Mouse (Mus musculus) erythroblast, adult 5-6 weeks (primary cell): ENCODE measurements around the gene Slc1a5. TPM values are rescaled to one million over a fixed set of nuclear protein-coding genes. Genes with fewer than 3 reads are reported as not detected.

Source experiments
- ATAC-seq: replicated peaks from 2 replicates; pipeline ENCODE4 v1.8.0; 2016; ENCODE audit warnings: moderate number of reproducible peaks, mild to moderate bottlenecking, moderate TSS enrichment, inconsistent platforms; ENCODE audit not compliant: poor library complexity, low FRiP score, severe bottlenecking
- total RNA-seq, 2 experiments: library from RNA; stranded (forward) in 1 of 2; stranded (reverse) in 1 of 2; fragments of 150-400 nt in 1 of 2; fragments of 200-764, 138-1000 nt in 1 of 2; gene quantifications; 2 replicates each; pipeline versions ENCODE4 v1.2.3 to v1.2.4; 2015 to 2017; ENCODE audit warnings: low replicate concordance in 2 of 2

The Slc1a5 gene
- 655 and 701 TPM in 2 replicates for total RNA-seq (2015; ENCODE audit: low replicate concordance)
- 713 and 810 TPM in 2 replicates for total RNA-seq (2017; ENCODE audit: low replicate concordance)

DNA sequence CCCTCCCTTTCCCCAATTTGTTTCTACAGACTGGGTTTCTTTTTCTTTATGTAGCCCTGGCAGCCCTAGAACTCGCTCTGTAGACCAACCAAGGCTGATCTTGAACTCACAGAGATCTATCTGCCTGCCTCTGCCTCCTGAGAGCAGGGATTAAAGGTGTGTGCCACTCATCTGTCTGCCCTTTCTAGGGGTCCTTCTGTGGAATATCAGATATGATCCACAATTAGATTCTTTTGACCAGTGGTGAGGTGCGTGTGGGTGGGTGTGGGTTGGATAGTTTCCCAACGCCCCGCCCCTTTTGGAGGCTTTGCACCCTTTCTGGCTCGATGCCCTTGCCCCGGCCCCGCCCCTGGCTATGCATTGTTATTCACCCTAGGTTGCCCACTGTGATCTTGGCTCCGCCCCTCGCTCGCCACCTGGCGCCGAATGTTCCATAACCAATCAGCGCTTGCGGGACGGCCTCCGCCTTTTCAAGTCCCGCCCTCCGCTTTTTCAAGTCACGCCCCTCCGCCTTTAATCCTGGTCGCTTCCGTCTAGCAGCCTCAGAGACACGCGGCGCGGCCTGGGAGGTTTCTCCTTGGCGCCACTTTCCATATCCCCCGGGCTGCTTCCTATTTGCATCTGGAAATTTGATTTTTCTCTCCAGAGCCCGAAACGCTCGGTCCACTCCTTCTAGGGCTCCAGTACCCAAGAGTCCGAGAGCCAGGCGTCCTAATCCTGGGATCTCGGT, at the start of gene Slc1a5:
Slc1a5 (plus strand) TSS at position 516 of the 730 bp plus-strand sequence.
- peak; percentile 76 for ATAC-seq

DNA sequence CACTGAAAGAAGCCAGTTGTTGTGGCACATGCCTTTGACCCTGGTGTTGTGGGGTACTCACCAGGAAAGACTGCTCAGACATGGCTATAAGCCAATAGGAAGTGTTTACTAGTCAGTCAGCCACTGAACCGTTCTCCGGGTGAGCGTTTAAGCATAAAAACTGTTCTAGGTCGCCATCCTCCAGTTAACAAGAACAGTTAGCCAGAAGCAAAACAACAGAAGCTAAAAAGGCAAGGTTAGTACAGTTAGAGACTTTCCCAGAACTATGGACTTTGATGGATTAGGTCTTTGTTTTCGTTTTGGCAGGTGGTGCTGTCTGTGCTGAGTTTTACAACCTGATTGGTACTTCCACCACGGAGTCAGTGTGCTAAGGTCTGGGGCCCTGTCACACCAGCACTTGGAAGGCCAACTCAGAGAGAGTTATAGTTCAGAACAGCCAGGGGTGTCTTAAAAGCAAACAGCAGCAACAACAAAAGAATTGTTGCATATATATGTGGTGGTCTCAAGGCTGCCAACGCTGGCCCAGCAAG, 49.2 kb upstream of the Slc1a5 start:
- no peak for ATAC-seq

DNA sequence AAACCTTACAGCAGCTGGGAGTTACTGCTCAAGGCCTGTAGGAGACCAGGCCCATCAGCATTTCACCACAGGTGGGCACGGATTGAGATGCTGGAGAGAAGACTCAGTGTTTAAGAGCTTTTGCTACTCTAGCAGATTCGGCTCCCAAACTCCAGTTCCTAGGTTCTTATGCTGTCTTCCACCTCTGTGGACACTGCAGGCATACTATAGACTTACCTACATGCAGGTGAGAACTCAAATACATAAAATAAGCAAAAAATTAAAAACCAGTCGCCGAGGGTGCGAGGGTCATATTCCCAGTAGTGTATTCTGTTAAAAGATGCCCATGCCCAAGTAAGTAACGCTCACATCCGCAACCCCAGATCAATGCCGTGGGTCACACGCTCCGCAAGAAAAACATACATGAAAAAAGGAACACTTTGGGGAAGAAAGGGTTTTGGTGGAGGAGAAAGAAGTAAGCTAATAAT, 43.5 kb upstream of the Slc1a5 start:
- 0 out of 2 replicates have a peak, but pooled peaks have one; percentile 5 for ATAC-seq

DNA sequence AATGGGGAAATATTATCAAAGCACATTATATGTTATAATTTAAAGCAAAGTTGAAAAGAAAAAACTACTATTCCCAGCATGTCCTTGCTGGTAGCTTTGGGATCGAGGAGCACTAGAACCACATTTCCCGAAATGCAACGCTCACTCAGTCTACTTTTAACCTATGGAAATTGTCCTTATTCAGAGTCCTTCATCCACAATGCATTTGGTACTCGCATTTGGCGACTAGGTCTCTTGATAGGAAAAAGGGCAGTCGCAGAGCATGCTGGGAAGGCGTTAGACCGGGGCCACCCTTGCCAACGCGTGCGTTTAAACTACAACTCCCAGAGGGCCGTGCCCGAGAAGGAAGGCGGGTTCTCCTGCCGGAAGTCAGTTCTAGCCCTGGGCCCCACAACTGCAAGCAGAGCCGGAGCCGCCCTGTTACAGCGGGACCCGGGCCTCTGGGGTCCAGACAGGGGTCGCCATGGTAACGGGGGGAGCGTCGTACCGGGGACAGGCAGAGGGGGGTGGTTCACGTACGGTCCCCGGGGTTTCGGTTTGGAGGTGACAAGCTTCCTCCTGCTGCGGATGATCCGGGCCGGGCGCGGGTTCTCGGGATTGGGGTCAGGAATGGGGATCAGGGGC, 43.0 kb upstream of the Slc1a5 start, which contains the start of gene Ap2s1:
Ap2s1 (plus strand) TSS at position 338 of the 624 bp plus-strand sequence.
- ATAC-seq = peak; percentile 98

DNA sequence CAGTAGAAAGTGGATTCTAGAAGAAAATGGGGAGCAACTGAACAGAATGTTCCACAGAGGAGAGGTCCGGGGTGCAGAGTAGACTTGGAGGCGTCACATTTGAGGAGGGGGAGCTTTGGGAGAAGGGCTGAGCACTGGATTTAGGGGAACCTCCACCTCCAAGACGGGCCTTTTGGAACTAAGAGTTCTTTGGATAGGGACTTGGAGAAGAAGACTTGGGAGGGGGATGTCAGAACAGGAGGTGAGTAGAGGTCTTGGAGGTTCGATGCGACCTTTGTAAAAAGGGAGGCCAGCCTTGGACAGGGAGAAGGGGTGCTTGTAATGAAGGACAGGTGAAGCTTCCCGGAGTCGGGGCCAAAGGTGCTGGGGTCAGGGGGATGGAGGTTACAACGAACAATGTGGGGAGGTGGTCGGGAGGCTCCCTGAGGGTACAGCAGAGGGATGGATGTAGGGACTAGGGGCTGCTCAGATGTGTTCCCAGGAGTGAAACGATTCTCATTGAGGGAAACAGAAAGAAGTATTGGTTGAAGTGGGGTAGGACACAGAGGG, 42.0 kb upstream of the Slc1a5 start:
- ATAC-seq = no peak

DNA sequence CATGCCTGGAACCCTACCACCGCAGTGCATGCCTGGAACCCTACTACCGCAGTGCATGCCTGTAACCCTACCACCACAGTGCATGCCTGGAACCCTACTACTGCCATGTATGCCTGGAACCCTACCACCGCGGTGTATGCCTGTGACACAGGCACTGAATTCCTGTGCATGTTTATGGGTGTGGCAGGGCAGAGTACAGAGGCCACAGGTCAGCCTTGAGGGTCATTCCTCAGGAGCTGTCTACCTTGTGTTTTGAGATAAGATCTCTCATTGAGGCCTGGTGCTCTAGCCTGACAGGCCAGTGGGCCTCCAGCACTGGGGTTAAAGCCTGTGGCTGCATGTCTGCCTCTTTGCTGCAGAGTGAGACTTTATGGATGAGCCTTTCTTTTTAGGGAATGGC, 35.8 kb upstream of the Slc1a5 start:
- no peak for ATAC-seq

DNA sequence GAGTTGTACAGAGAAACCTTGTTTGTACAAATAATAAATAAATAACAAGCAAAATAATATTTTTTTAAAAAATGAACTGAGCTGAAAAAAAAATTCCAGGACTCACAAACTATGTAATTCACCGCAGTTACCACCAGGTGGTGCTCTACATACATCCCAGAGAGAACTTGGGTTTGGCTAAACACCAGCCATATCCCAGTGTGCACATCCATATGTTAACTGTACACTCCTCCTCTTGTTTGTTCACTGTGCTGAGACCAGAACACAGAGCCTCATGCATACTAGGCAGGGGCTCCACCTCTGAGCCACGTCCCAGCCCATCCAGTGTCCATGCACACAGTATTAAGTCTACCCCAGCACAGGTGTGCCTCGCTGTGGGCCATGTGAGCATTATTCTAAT, 35.0 kb upstream of the Slc1a5 start:
- peak; percentile 70 for ATAC-seq

DNA sequence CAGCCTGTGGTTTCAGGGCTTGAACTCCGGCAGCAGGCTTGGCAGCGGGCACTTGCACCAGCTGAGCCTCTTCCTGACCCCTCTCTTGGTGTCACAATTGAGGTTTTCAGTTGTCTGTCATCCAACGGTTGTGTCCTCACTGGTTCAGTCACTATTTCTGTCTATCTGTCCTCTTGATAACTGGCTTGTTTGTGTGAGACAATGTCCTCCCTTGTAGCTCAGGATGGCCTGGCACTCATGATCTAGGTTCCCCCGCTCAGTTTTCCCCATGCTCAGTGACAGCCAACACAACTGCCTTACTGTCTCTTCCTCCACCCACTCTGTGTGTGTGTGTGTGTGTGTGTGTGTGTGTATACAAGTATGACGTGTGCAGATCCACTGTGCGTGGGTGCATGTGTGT, 33.5 kb upstream of the Slc1a5 start:
- no peak for ATAC-seq

DNA sequence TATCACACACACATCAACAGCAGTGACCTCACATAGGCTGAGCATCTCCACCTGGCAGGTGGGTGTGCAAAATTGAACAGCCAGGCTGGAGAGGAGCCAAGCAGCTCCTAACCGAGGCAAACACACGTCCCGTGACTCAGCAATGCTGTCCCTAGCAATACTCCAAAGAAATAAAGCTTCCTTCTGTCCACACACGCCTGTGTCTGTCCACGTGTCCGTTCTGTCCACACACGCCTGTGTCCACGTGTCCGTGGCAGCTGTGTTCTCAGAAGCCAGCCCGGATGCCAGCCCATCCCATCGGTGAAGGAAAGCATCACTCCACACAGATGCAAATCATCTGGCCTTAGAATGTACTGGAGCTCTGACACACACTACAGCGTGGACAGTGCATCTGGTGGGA, 29.1 kb upstream of the Slc1a5 start:
- ATAC-seq = no peak

DNA sequence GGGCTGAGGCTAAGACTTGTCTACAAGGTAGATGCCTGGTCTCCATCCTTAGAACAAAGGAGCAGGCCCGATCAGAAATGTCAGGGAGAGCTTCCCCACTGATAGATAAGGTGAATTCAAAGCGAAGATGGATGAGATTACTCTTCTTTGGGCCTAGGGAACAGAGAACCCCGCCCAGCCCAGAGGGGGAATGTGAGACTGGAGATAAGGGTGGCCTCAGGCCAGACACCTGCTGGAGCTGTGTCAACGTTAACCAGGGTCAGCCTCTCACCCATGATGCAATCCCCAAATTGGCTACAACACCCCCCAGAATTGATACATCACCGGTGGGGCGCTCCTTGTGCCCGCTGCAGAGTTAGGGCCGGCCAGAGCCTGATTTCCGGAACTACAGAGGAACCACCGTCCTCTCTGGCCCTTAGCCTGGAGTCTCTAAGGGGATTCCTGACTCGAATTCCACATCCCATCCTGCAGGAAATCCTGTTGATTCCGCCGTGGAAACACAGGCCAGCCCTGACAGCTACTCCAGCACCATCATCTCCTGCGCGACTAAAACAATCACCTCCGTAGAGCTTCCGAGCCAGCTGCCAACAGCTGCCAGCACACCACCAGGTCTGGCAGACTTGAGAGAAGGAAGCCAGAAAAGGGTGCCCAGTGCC, 25.6 kb upstream of the Slc1a5 start:
- ATAC-seq = no peak

DNA sequence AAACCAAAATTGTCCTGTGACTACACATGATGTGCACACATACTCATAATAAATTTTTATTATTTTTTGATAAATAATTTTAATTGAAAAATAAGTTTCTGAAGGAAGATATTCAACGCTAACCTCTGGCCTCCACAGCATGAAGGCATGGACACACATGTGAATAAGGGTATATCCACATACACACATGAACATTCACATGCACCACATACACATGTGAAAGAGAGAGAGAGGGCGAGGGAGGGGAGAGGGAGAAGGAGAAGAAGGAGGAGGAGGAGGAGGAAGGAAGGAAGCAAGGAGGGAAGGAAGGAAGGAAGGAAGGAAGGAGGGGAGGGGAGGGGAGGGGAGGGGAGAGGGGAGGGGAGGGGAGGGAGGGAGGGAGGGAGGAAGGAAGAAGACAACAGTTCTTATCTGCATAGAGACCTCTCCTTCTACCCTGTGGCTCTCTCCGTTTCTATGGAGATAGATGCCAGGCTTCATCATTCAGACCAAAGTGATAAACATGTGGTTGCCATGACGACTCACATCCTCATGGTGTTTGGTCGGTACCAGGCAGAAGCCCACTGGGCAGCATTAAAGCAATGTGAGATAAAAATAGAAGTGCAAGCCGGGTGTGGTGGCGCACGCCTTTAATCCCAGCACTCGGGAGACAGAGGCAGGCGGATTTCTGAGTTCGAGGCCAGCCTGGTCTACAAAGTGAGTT, 22.1 kb upstream of the Slc1a5 start:
- no peak for ATAC-seq

DNA sequence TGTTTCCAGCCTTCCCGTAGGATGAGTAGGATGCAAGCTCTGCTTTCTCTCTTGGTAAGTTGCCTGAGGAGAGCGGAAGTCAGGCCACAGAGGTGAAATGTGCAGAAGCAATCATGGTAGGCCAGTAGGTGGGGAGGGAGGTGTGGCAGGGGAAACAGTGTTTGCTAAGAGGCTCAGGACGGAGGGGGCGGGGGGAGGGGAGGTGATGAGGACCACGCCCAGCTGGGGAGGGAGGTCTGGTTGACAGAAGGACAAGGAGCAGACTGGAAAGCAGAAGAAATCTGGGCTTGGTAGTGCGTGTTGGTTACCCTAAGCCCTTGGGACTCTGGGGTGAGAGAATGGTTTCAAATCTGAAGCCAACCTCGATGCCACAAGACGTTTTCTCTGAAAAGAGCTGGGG, 20.8 kb upstream of the Slc1a5 start:
- ATAC-seq = no peak

DNA sequence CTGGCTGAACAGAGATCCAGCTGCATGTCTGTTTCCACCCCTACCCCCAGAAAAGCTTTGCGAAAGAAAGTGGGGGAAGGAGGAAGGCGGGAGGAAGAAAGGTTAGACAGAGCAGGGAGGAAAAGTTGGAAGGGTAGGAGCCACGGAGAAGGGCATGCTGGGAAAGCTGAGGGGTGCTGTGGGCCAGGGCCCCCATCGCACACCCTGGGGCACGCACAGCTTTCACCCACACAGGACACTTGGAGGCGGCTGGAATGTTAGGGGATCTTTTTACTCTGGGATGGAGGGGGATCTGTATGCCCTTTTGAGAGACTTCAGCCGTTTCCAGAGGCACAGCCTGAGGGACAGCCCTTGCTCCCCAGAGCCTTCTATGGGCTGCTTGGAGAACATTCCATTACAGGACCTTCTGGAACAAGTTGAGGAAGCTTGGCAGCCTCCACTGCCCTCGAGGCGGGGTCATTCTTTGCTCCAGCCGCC, 20.1 kb upstream of the Slc1a5 start:
- no peak for ATAC-seq

DNA sequence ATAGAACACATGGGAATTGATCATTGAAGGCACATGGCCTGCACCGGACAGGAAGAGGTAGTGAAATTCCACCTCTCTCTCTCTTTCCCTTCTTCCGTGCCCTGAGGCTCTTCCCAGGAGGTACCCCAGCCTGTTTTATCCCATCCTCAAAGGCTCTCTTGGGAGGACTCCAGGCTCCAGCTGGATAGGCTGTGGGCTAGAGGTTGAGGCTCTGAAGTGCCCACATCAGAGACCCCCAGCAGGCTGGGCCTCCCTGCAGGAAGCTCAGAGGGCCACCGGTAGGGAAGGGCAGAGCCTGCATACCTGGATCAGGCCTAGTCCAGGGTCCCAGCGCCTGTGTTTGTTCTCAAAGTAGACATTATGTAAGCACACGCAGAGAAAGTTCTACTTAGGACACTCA, 19.5 kb upstream of the Slc1a5 start:
- ATAC-seq = no peak

DNA sequence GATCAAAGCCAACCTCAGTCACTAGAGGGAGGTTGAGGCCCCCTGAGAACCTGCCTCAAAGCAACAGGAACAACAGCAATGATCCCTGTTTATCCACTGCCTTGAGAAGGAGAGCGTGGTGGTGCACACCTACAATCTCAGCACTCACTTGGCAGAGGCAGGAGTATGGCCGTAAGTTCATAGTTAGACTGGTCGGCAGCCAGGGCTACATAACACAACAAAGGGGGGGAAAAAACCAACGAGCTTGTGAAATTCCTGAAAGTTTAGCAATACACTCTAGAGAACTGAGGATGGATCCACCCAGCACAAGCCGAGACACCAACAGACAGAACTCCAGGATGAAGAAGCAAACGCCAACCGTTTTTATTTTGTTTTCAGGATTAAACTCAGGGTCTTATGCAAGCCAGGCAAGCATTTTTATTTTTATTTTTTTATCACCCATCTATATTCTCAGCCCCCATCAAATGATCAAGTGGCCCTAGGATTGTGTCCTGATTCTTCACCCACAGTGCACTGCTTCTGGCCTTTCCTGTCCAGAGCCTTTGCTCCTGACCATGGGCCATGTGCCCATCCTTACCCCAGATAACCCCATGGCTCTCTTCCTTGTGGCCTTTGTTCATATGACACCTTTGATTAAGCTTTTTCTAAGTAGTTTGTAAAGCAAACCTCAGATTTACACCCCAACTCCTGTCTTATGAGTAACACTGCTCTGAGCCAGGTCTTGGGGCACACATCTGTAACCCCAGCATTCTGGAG, 17.5 kb upstream of the Slc1a5 start:
- ATAC-seq = no peak

DNA sequence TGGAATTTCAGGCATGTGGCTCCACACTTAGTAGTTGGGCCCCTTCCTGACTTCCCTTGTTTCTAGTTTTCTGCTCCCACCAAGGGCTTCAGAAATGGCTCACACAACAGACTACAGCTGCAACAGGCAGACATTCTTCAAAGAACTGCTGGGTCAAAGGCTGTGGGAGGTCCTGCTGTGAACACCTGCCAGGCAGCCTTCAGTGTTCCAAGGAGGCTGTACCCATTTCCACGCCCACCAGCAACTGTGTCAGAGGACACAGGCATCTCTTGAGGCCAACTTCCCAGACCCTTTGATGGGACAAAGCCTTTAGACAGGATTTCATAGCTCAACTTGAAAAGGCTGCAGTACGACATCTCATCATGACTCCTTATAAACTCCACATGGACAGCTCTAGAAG, 14.7 kb upstream of the Slc1a5 start:
- ATAC-seq = no peak

DNA sequence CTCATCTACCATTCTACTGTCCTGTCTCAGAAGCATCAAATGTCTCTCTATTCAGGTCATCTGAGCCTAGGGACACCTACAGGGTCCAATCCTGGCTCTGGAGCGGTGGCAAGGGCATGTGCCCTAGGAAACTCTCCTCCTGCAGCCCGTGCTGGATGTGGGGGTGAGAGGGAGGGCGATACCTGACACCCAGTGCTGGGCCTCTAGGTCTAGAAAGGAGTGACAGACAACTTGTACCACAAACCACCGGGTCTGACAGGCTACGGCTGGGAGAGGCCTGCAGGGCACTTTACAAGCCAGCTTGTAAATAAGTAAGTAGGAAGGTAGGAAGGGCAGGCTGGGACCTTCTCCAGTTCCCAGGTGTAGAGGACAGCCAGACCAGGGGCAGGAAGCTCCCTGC, 5.3 kb upstream of the Slc1a5 start:
- no peak for ATAC-seq

DNA sequence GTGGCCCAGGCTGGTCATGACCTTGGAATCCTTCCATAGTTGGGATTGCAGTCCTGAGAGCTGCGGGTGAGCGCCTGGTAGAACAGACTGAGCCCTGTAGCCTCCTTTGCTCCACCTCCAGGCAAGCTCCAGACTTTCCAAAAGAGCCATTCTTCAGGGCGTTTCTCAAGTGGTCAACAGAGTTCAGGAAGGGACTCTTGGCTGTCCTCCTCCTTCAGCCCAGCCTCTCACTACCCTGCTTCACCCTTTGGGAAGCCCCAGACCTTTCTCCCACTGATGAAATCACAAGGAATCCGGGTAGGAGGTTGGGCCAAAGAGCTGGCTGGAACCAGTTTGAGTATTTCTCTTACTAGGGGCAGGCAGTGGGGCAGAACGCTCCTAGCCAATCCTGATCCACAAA, 1.1 kb upstream of the Slc1a5 start:
- ATAC-seq = no peak

DNA sequence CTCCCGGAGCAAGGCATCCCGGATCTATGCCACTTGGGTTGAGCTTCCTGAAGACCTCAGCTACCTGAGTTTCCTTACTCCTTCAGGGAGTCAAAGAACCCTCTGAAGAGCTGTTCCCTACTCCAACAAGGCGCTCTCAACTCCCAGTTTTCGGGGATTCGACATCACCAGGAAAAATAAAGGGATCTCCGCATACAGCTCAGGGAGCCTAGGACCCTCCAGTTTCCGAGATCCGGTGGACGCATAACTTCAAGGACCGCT, 345 bp downstream of the Slc1a5 start:
- no peak for ATAC-seq
